Mouse (Mus musculus): ENCODE measurements at regions not wholly inside any gene's neighbourhood (a gene's known extent, or its start where the extent isn't known, plus 50 kb on each side); places are given as distances from the start of the nearest gene placed in this dataset.

DNA sequence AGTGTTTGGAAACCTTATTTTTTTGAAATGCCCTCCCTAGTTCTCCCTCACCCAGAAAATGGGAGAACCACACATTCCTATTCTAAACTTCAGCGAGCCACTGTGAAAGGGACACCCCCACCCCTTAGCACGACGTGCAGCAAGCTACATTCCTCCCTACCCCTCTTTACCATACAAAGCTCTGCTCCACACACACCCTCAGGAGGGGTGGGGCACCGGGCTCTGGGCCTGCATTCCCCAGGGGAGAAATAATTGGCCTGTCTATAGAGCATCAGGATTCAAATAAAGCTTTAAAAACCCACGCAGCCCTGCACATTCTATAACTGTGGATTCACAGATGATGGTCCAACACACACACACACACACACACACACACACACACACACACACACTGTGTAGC lies 163.6 kb downstream of the H2al1j start:
- TF ChIP-seq CTCF (conservative IDR thresholded peaks at IDR 0.05; ENCODE audit: low read length) (no peak), POU5F1 (IDR thresholded peaks at IDR 0.05; ENCODE audit: borderline replicate concordance, low read length) (no peak), NANOG (IDR thresholded peaks at IDR 0.05; ENCODE audit: borderline replicate concordance, low read length) (no peak)
